Mouse (Mus musculus) heart, adult 10 weeks (tissue): Measurements from ENCODE around the gene Pdzk1ip1. TPM values are rescaled to one million over a fixed set of nuclear protein-coding genes. Genes with fewer than 3 reads are reported as not detected.

Source experiments
- polyA plus RNA-seq: library from polyadenylated mRNA; stranded (reverse); fragments of 350-450 nt; fragmentation: Illumina TruSeq; extraction: RNeasy Lipid Tissue Mini Kit (QIAGEN cat#74804); gene quantifications from one replicate; pipeline ENCODE4 v1.2.3, GENCODE M21; 2014; ENCODE audit warnings: low read depth, low replicate concordance

The Pdzk1ip1 gene
- not detected for polyA plus RNA-seq

GRCm38 (mm10) chr4:115088611-115089338, at the start of gene Pdzk1ip1:
TSS of gene Pdzk1ip1 (plus strand) at chr4:115088708.

GRCm38 (mm10) chr4:115056371-115056920, 32.1 kb upstream of the Pdzk1ip1 start, which contains the start of gene Tal1:
TSS of gene Tal1 (plus strand) at chr4:115056426.

GRCm38 (mm10) chr4:115133621-115134295, 45.2 kb downstream of the Pdzk1ip1 start, which contains the start of gene Cyp4x1:
TSS of gene Cyp4x1 (minus strand) at chr4:115134281.

Other genes with a start within 250 kb of the Pdzk1ip1 start
- 0.21 TPM for gene Foxd2, start 179.8 kb upstream of the Pdzk1ip1 start, polyA plus RNA-seq
- not detected for gene Foxe3, start 162.7 kb upstream of the Pdzk1ip1 start, polyA plus RNA-seq
- 37.5 TPM for gene Cmpk1, start 101.5 kb upstream of the Pdzk1ip1 start, polyA plus RNA-seq
- 0.08 TPM for gene Stil, start 88.5 kb upstream of the Pdzk1ip1 start, polyA plus RNA-seq
- gene Tal1, start 32.3 kb upstream of the Pdzk1ip1 start, polyA plus RNA-seq = 3.7 TPM
- not detected for gene Cyp4x1, start 45.6 kb downstream of the Pdzk1ip1 start, polyA plus RNA-seq
- gene Cyp4a29, start 153.4 kb downstream of the Pdzk1ip1 start, polyA plus RNA-seq = not detected
- not detected for gene Cyp4a12a, start 210.3 kb downstream of the Pdzk1ip1 start, polyA plus RNA-seq